Mouse (Mus musculus): ENCODE data around the gene Adipoq.

- TF ChIP-seq POLR2A (IDR thresholded peaks at IDR 0.05; ENCODE audit: borderline replicate concordance, low read depth, low read length) (no peak), CTCF (IDR thresholded peaks at IDR 0.05; ENCODE audit: low read depth, low read length) (no peak)
Observed at GRCm38 (mm10) chr16:23135421-23136149, 10.8 kb upstream of the Adipoq start.
